Mouse (Mus musculus) left cerebral cortex, adult 2 months (tissue): ENCODE measurements around the gene Wrap73. TPM values are rescaled to one million over a fixed set of nuclear protein-coding genes. Genes with fewer than 3 reads are reported as not detected.

Source experiments
- DNase-seq, 2 experiments: peaks; one replicate each; pipeline ENCODE4 v3.0.0; 2021 to 2022; ENCODE audit warnings: low spot score in 2 of 2, mixed read lengths in 1 of 2; ENCODE audit errors: extremely low spot score in 1 of 2
- H3K27ac ChIP-seq: fragments of 200-600 bp; 2 replicates; pipeline ENCODE4 v1.8.1; 2022
- H3K4me3 ChIP-seq: fragments of 200-600 bp; 2 replicates; pipeline ENCODE4 v1.8.1; 2022
- CTCF ChIP-seq: fragments of 200-600 bp; IDR thresholded peaks from 2 replicates; pipeline ENCODE4 v1.8.1; 2022; ENCODE audit warnings: antibody characterized with exemption, mild to moderate bottlenecking, moderate library complexity
- intact Hi-C: fragments of 180-260 bp; cut with DNase I; formaldehyde crosslinking; loops from one replicate; pipeline ENCODE4 v1.15.1; 2025
- total RNA-seq, 2 experiments: library from RNA; stranded (reverse); gene quantifications; 2 replicates each; pipeline ENCODE4 v1.2.3; 2021

Wrap73 gene
- total RNA-seq, 2 experiments from 2014 or later = 29.4 to 35.2 TPM

DNA sequence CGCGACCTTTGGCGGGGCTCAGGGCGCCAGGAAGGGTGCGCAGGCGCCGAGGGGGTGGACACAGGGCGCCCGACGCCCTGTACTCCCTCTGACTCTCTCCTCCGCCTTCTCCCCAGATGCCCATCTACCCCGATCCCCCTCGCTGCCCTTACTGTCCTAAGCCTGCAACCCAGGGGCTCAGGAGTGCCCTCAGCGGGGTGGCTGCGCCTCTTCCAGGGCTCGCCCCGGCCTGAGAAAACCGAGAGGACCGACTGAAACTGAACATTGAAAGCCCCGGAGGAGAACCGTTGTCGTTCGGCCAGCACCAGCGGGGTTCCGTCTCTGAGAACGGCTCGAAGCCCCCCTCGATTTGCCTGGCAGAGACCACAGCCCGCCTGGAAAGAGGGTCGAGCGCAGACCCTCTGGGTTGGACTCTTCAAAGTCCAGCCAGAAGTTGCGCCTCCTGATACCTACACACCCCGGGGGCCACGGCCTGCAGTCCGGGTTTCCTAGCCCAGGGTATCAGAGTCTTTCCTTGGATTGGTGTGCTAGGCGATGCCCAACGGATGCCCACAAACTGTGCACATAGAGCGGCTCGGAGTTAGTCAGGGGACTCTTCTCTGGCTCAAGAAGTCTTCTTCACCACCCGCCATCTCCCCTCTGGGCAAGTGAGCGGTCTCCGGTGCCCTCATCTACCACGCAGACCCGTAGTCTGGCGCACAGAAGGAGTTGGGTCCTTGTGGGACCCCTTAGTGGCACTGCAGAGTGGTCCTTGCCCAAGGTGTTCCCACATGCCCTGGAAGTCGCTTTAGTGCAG, 1.8 kb upstream of the Wrap73 start:
- Histone ChIP-seq H3K27ac (no peak overlapping the region), H3K4me3 (peak overlapping the region; percentile 36)
- intact Hi-C loops = no loop called here
- DNase-seq = no peak
- no peak for TF ChIP-seq CTCF

DNA sequence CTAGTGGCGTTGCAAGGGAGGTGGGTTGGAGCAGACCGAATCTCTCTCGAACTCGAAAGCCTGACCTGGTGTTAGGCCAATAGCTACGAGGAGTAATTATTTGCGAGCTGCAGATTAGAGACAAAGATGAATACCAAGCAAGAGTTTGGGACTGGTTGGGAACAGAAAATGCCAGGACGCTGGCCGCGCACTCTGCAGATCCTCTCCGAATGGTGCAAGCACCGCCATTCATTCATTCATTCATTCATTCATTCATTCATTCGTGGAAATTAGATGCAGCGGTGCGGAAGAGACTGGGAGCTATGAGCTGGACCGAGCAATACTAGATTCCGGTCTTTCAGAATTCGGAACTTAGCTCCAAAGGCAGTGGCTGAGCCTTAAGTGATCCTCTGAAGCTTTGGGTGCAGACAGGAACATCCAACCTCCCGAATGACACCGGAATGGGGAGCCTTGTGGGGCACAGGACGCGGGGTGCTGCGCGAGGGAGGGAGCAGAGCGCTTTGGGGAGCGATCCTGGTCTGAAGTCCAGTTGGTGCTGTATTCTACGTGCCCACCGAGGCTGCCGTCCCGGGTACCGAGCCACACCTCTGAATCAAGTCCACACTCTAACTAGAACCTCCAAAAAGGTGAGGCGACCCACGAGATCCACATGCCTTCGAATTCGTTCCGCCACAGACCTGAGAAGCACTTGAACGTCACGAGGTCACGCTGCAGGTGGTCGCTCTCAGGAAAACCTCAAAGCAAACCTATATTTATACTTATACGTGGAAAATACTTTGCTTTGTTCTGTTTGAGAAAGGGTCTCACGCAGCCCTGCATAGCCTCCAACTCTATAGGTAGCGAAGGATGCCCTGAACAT, 934 bp upstream of the Wrap73 start:
- TF ChIP-seq CTCF = no peak
- intact Hi-C loops = no loop called here
- no peak overlapping the region for H3K4me3 ChIP-seq

DNA sequence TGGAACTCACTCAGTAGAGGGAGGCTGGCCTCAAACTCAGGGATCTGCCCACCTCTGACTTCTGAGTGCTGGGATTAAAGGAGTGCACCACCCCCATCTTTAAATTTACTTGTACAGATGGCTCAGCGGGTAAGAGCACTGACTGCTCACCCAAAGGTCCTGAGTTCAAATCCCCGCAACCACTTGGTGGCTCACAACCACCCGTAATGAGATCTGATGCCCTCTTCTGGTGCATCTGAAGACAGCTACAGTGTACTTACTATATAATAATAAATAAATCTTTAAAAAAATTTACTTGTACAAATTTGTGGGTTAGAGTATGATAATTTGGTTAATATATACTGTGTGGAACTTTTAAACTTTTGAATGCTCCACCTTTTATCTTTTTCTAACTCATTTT, 2.5 kb downstream of the Wrap73 start:
- DNase-seq = no peak

More for the DNA sequence above, 934 bp upstream of the Wrap73 start:
- no peak for DNase-seq
- no peak overlapping the region for H3K27ac ChIP-seq

DNA sequence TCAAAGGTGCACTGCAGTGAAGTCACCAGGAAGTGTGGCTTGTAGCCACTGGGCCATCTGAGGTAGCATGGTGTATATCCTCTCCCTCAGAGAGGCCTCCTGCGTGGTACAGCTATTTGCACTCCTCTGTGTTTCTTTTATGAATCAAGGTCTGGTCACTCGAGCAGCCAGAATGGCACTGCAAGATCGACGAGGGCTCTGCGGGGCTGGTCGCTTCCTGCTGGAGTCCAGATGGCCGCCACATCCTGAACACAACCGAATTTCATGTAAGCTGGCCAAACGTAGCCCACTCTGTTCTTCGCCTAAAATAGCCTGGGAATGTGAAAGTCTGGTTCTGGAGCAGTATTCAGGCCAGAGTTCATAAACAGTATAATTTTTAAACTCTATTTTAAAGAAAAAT, 4.2 kb downstream of the Wrap73 start:
- intact Hi-C loops = no loop called here
- H3K27ac ChIP-seq = no peak overlapping the region
- no peak for DNase-seq
- no peak for TF ChIP-seq CTCF
- H3K4me3 ChIP-seq = no peak overlapping the region

More for the DNA sequence above, 2.5 kb downstream of the Wrap73 start:
- intact Hi-C loops = no loop called here
- H3K27ac ChIP-seq = no peak overlapping the region
- peak; percentile 7 for TF ChIP-seq CTCF
- no peak overlapping the region for H3K4me3 ChIP-seq

DNA sequence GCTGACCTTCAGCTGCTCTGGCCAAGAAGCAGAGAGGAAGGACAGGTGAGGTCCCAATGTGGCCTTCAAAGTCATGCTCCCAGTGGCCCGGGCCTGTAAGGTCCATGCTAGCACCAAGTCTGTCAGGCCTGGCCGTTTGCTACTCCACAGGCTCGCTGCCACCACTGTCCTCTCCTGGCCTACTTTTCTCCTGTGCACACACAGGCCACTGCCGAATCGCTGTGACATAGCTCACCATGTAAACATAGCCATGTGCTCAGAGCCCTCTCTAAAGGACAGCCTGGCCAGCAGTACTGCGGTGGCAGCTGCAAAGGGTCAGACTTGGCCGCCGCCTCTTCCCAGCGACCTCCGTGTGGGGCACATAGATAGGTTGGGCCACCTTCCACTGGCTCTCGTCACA, 11.9 kb downstream of the Wrap73 start:
- Histone ChIP-seq H3K4me3 (no peak overlapping the region), H3K27ac (no peak overlapping the region)
- DNase-seq = no peak
- intact Hi-C loops = loop anchor here (10.0 kb wide), 1 partner anchor 811 kb away; the partner anchor contains the start of genes Hes5 and Pank4
- no peak for TF ChIP-seq CTCF

DNA sequence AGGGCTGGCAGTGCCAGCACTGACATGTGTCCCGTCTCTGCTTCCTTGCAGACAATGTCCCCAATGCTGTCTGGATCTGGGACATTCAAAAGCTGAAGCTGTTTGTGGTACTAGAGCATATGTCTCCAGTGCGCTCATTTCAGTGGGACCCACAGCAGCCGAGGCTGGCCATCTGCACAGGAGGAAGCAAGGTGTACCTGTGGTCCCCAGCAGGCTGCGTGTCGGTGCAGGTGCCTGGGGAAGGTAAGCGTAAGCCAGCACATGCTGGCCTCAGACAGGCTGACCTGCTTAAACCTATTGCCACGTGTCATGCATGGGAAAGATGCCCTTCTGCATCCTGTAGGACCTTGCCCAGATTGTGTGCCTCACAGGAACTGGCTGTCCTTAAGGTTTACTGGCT, 13.9 kb downstream of the Wrap73 start:
- intact Hi-C loops = loop anchor here (5.0 to 10.0 kb wide), 3 partner anchors 129 to 809 kb away; partner anchors contain the start of genes Hes5, Lrrc47, Pank4 and Smim1
- no peak for TF ChIP-seq CTCF
- DNase-seq = no peak
- Histone ChIP-seq H3K4me3 (no peak overlapping the region), H3K27ac (no peak overlapping the region)

DNA sequence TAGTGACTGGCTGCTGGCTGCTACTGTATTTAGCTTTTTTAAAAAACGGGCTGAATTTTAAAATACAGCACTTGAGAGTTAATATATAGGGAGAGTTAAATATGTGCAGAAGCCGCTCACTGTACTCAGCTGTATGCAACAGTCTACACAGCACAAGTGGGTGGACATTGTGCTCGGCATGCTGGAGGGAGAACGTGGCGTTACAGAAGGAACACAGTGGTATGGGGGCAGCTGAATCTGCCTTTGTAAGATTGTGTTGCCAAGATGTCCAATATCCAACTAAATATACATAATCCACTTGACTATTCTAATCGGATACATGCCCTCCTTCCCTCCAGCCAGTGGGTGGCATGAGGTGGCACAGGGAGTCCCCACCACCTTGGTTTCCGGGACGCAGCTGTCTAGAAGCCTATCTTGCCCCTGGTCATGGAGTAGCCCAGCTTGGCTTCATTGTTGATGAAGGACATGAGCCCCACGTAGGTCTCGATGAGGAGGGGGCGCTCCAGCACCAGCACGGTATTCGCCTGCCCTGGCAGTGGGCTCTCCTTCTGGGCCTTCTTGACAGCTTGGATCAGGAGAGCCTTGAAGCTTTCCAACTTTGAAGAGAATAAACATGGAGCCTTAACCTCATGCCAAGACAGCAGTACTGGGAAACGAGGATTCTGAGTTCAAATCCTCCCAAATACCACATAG, 15.9 kb downstream of the Wrap73 start:
- no peak for DNase-seq
- TF ChIP-seq CTCF = no peak
- Histone ChIP-seq H3K27ac (peak overlapping the region; percentile 3; the same call in 1 of the 2 replicates), H3K4me3 (no peak overlapping the region)
- intact Hi-C loops = loop anchor here (2.0 to 10.0 kb wide), 4 partner anchors 15 to 807 kb away; partner anchors contain the start of genes Hes5, Lrrc47, Pank4 and Smim1

DNA sequence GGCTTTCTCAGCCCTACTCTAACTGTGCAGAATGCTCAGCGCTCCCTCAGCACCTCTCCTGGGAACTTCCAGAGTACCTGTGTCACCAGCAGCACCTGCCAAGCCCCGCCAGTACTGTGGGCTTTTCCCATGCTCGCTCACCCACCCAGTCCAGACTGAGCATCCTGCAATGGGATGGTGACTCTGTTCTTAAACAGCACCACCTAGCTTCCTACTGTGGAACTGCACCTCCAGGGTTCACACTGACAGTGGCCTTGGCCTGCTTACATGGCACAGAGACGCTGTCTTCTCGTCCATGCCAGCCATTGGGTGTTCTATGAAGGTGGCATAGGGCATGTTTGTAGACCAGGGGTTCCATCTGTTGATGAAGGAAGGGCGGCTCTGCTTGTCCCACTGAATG, 16.8 kb downstream of the Wrap73 start:
- TF ChIP-seq CTCF = peak; percentile 99
- Histone ChIP-seq H3K27ac (no peak overlapping the region; the same call in 1 of the 2 replicates), H3K4me3 (peak overlapping the region; percentile 98; the same call in 1 of the 2 replicates)
- intact Hi-C loops = loop anchor here (2.0 to 10.0 kb wide), 4 partner anchors 16 to 806 kb away; partner anchors contain the start of genes Hes5, Lrrc47, Pank4 and Smim1
- peak; percentile 78 to 79 for DNase-seq

DNA sequence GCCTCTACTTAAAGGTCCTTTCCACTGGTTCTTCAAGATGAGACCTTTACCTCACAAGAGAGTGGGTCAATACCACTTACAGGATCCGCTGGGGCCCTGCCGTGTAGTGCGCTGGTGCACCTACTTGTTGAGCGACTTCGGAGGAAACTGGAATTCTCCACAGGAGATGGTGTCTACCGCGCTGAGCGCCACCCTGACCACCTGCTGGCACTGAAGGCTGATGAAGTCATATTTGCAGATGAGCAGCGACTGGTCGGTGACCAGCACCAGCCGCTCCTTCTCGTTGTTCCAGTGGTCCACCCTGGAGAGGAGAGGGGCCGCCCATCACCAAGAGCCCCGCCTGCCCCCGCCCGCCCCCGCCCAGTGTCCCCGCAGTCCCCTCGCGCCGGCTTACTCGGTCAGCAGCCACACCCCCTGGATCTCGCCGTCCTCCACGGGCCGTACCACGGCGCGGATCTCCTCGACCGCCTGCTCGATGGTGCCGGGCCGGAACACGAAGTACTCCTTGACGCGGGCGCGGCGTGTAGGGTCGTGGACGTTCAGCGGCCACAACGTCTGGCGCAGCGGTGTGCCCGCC, 17.9 kb downstream of the Wrap73 start:
- no peak for TF ChIP-seq CTCF
- intact Hi-C loops = loop anchor here (2.0 to 10.0 kb wide), 7 partner anchors 17 to 805 kb away; partner anchors contain the start of genes Hes5, Lrrc47, Pank4 and Smim1
- no peak for DNase-seq
- peak overlapping the region; percentile 87 for H3K27ac ChIP-seq
- peak overlapping the region; percentile 98 for H3K4me3 ChIP-seq

DNA sequence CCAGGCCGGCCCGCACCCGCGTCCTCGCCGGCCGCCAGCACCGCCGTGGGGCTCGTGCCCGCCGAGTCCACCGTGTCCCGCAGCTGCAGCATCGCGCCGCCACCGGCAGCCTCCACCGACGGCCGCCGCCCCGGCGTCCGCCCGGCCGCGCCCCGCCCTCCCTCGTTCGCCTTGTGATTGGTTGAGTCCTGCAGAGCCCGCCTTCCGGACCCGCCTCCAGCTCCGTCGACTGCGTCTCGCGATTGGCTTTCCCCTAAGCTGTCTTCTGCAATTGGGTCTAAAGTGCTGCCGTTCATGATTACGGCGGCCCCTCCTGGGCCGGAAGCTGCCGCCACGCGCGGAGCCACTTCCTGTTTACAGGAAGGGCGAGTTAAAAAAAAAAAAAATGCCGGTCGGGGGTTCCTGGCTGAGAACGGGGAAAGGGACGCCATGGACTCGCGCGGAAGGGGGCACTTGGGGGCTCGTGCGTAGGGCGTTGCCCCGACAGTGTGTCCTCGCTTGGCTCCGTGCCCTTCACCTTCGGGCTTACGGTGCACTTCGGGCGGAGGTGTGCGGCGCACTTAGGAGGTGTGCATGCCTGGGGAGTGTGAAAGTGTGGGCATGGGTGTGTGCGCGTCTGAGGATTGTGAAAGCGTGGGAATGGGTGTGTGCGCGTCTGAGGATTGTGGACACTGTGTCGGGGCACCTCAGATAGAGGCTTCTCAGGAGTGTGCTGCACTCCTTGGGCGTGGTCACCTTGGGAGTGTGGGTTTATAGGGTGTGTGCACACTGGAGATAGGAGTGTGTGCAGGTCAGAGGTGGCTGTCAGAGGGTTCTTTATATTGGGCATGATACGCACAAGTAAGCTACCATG, 18.6 kb downstream of the Wrap73 start, which contains the start of gene Tprgl:
TSS of gene Tprgl (minus strand) at position 129 of the 853 bp plus-strand sequence.
- H3K27ac ChIP-seq = peak within 1 kb of the TSS; percentile 94
- H3K4me3 ChIP-seq = peak within 1 kb of the TSS; percentile 98
- peak; percentile 97 for DNase-seq
- no peak for TF ChIP-seq CTCF
- intact Hi-C loops = loop anchor here (2.0 to 10.0 kb wide), 3 partner anchors 96 to 667 kb away; no protein-coding TSS in a partner anchor
